Mouse (Mus musculus): ENCODE results near the gene Arhgef28. TPM values are rescaled to one million over a fixed set of nuclear protein-coding genes. Genes with fewer than 3 reads are reported as not detected.

Gene Arhgef28
- polyA plus RNA-seq, 1 experiment from 2014 or later: 32.7 TPM

DNA sequence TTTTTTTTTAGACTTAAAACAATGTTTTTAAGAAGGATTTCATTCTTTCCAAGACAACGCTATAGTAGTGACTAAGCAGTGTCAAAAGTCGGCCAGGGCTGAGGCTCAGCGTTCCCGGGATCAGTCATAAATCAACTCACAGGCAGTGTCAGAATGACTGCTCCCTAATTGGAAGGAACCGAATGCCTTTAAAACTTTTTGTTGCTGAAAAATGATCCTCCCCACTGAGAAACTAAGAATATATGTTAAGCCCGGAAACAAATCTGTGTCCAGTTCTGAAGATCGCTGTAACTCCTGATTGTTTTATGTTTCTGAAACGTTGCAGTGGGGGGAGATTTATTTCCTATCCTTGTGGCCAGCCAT, 278.1 kb downstream of the Arhgef28 start:
- 2% methylated on average over 8 of the region's 8 CpGs for WGBS
- Histone ChIP-seq H3K4me1 (ENCODE audit: control insufficient read depth, insufficient read depth, low read length) (peaks cover 20% of the 10 kb centered on the region; the same call in 1 of the 2 replicates), H3K4me3 (ENCODE audit: low read depth, low read length) (no peak overlapping the region), H3K27me3 (ENCODE audit: control insufficient read depth, insufficient read depth, low read length) (no peaks in the 10 kb centered on the region; the same call in 1 of the 2 replicates), H3K36me3 (ENCODE audit: control insufficient read depth, insufficient read depth, low read length) (no peaks in the 10 kb centered on the region), H3K9me3 (ENCODE audit: control insufficient read depth, low read length) (no peaks in the 10 kb centered on the region), H3K27ac (ENCODE audit: low read depth, low read length) (no peak overlapping the region), H3K9ac (replicated peaks; ENCODE audit: low read depth, low read length) (no peak overlapping the region), H3K4me2 (ENCODE audit: low read depth, low read length) (peak overlapping the region; percentile 11; the same call in 1 of the 2 replicates)
- ATAC-seq (ENCODE audit: low read depth): no peak

DNA sequence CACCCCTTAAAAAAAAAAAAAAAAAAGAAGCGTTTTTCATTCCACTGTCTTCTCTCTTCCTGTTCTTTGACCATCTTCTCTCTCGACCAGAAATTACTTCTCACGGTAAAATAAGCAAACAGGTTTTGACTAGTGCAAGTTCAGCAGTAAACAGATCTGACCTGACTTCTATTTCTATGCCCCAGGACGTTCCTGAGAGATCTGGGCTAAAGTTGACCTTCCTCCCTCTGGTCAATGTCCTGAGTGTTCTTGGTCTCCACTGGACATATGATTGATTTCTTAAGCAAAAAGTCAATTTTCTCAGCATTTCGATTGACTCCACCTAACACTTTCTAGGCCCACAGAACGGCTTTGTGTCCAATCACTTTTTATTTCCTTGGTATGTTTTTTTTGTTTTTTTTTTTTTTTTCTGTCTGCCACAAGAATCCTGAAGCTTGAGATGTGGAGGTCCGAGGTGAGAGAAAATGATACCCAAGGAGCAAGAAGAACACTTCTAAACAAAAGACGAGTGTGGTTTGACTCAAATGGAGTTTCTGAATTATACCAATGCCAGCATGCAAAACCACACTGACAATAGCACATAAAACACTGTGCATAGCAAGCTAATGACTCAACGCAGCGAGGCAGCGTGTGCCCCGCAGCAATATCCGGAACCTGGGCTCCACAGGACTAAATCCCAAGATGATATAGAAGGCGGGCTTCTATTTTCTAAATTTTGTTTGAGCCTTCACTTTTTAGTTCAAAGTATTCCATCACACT, 278.7 kb downstream of the Arhgef28 start:
- Histone ChIP-seq H3K27me3 (ENCODE audit: control insufficient read depth, insufficient read depth, low read length) (no peaks in the 10 kb centered on the region; the same call in 1 of the 2 replicates), H3K27ac (ENCODE audit: low read depth, low read length) (no peak overlapping the region), H3K9ac (replicated peaks; ENCODE audit: low read depth, low read length) (no peak overlapping the region), H3K36me3 (ENCODE audit: control insufficient read depth, insufficient read depth, low read length) (no peaks in the 10 kb centered on the region), H3K4me1 (ENCODE audit: control insufficient read depth, insufficient read depth, low read length) (peaks cover 20% of the 10 kb centered on the region; the same call in 1 of the 2 replicates), H3K9me3 (ENCODE audit: control insufficient read depth, low read length) (no peaks in the 10 kb centered on the region), H3K4me3 (ENCODE audit: low read depth, low read length) (no peak overlapping the region), H3K4me2 (ENCODE audit: low read depth, low read length) (peak overlapping the region; percentile 11; the same call in 1 of the 2 replicates)
- 24% methylated on average over 14 of the region's 14 CpGs for WGBS
- ATAC-seq (ENCODE audit: low read depth): no peak

DNA sequence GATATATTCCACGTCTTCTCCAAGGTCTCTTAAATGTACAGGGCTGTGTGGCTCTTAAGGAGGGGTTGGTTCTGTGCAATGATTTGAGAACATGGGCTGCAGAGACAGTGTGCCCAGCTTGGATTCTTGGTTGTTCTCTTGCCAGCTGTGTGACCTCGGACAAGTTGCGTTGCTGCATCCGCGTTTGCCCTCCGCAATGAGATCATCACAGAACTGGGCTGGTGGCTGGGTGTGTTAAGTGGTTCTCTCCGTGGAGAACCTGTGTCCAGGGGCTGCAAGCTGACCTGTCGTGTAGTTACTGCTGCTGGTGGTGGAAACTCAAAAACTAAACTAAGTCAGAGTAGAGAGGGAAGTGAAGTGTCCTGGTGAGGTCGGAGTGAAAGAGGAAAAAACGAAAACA, 279.9 kb downstream of the Arhgef28 start:
- H3K4me3 ChIP-seq (ENCODE audit: low read depth, low read length): no peak overlapping the region
- H3K9ac ChIP-seq (replicated peaks; ENCODE audit: low read depth, low read length): no peak overlapping the region
- H3K4me1 ChIP-seq (ENCODE audit: control insufficient read depth, insufficient read depth, low read length): peaks cover 20% of the 10 kb centered on the region; the same call in 1 of the 2 replicates
- H3K4me2 ChIP-seq (ENCODE audit: low read depth, low read length): no peak overlapping the region
- H3K27me3 ChIP-seq (ENCODE audit: control insufficient read depth, insufficient read depth, low read length): no peaks in the 10 kb centered on the region; the same call in 1 of the 2 replicates
- no peaks in the 10 kb centered on the region for H3K36me3 ChIP-seq (ENCODE audit: control insufficient read depth, insufficient read depth, low read length)
- no peak overlapping the region for H3K27ac ChIP-seq (ENCODE audit: low read depth, low read length)
- WGBS: 86% methylated on average over 10 of the region's 10 CpGs
- no peaks in the 10 kb centered on the region for H3K9me3 ChIP-seq (ENCODE audit: control insufficient read depth, low read length)
- no peak for ATAC-seq (ENCODE audit: low read depth)

DNA sequence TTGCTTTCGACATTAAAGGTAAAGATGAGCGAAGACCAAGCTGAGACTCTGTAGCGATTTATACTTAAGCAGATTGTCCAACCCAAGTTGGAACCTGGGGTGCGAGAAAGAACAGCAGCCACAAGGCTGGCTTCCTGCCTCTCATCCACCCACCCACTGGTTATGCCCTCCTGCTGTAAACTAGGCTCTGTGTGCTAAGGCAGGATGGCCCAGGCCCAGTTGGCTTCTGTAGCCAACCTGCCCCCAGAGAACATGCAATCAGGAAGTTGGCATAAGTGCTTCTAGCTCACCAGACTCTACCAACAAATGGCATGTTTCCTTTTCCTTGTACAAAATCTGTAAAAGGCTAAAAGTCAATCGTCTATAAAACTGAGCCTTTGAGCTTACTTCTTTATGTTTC, 283.2 kb downstream of the Arhgef28 start:
- H3K4me1 ChIP-seq (ENCODE audit: control insufficient read depth, insufficient read depth, low read length): peaks cover 22% of the 10 kb centered on the region
- 92% methylated on average over 5 of the region's 5 CpGs for WGBS
- no peaks in the 10 kb centered on the region for H3K36me3 ChIP-seq (ENCODE audit: control insufficient read depth, insufficient read depth, low read length)
- H3K27ac ChIP-seq (ENCODE audit: low read depth, low read length): no peak overlapping the region
- H3K27me3 ChIP-seq (ENCODE audit: control insufficient read depth, insufficient read depth, low read length): no peaks in the 10 kb centered on the region; the same call in 1 of the 2 replicates
- no peak for ATAC-seq (ENCODE audit: low read depth)
- no peak overlapping the region for H3K4me3 ChIP-seq (ENCODE audit: low read depth, low read length)
- no peaks in the 10 kb centered on the region for H3K9me3 ChIP-seq (ENCODE audit: control insufficient read depth, low read length)
- no peak overlapping the region for H3K9ac ChIP-seq (replicated peaks; ENCODE audit: low read depth, low read length)
- no peak overlapping the region for H3K4me2 ChIP-seq (ENCODE audit: low read depth, low read length)

DNA sequence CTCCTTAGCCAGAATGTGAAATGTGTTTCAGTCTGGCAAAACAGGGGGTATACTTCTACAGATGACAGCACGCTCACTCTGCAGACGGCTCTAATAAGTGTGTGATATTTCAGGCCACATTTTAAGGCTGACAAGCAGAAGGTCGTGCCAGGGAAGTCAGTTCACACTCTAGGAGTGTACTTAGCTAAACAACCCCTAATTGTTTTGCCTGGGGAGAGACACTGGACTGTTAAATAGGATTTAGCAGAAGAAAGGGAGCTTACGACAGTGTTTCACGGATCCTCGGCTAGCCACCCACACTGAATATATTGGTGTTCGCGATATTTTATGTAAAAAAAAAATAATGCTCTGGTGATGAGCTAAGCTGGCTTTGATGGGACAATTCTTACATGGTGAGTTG, 286.6 kb downstream of the Arhgef28 start:
- whole genome bisulfite sequencing: 23% methylated on average over 8 of the region's 8 CpGs

DNA sequence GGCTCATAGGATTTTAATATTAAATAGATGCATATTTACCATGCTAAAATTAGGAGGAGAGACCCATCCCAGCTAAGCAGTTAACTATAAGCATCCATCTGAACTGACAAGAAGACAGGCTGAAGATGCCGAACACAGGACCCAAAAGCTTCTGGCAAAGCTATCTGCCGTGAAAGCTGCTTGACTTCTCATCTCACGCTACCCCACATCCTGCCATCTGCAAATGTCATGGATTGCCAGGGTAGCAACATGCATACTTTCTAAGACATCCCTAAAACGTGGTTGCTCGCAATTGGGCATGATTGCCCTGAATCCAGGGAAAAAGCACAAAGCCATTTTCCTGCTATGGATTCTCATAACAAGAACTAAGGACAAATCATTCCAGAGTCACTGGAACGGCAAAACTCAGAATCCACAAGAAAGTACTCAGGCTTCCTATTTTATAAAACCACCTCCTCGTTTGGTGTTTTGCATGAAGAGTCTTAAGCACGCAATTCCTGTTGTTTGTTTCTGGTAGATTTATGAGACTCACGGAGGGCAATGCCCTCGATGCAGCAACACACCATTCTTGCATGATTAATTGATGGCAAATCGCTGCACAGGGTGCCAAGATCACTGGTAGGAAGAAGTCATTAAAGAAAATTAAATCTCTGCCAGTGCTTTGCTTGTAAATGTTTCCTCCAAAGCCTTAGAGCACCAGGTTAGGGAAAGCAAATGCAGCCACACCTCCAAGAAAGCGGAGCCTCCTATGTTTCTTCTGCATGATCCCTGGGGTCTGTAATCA, 287.9 kb downstream of the Arhgef28 start:
- no peaks in the 10 kb centered on the region for H3K36me3 ChIP-seq (ENCODE audit: control insufficient read depth, insufficient read depth, low read length)
- H3K27ac ChIP-seq (ENCODE audit: low read depth, low read length): peak overlapping the region; percentile 45; the same call in 1 of the 2 replicates
- peak; percentile 21; the same call in 1 of the 2 replicates for ATAC-seq (ENCODE audit: low read depth)
- H3K27me3 ChIP-seq (ENCODE audit: control insufficient read depth, insufficient read depth, low read length): no peaks in the 10 kb centered on the region
- no peak overlapping the region for H3K4me3 ChIP-seq (ENCODE audit: low read depth, low read length)
- peaks cover 15% of the 10 kb centered on the region for H3K4me1 ChIP-seq (ENCODE audit: control insufficient read depth, insufficient read depth, low read length)
- H3K9me3 ChIP-seq (ENCODE audit: control insufficient read depth, low read length): no peaks in the 10 kb centered on the region
- H3K4me2 ChIP-seq (ENCODE audit: low read depth, low read length): no peak overlapping the region
- no peak overlapping the region for H3K9ac ChIP-seq (replicated peaks; ENCODE audit: low read depth, low read length)
- WGBS: 42% methylated on average over 12 of the region's 12 CpGs

More for the DNA sequence above, 286.6 kb downstream of the Arhgef28 start:
- no peak overlapping the region for H3K9ac ChIP-seq (replicated peaks; ENCODE audit: low read depth, low read length)
- H3K4me2 ChIP-seq (ENCODE audit: low read depth, low read length): no peak overlapping the region
- ATAC-seq (ENCODE audit: low read depth): no peak
- H3K9me3 ChIP-seq (ENCODE audit: control insufficient read depth, low read length): no peaks in the 10 kb centered on the region
- H3K27me3 ChIP-seq (ENCODE audit: control insufficient read depth, insufficient read depth, low read length): no peaks in the 10 kb centered on the region
- H3K4me1 ChIP-seq (ENCODE audit: control insufficient read depth, insufficient read depth, low read length): peaks cover 15% of the 10 kb centered on the region
- H3K4me3 ChIP-seq (ENCODE audit: low read depth, low read length): no peak overlapping the region
- no peaks in the 10 kb centered on the region for H3K36me3 ChIP-seq (ENCODE audit: control insufficient read depth, insufficient read depth, low read length)
- H3K27ac ChIP-seq (ENCODE audit: low read depth, low read length): no peak overlapping the region

DNA sequence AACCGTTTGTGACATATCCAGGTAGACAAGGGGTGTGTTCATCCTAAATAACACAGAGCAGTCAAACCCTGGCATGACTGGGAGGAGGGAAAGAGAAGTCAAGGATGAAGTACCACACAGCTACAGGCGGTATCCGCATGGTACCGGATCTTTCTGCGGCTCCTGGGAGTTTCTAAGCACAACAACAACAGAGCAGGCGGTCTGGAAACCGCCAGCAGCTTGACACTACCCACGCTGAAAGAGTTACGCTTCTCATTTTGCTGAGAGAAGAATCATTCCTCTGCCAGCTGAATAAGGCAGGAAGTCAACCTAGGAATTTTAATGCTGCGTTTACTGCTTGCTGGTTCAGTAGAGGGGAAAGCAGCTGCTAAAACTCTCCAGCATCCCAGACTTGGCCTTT, 295.2 kb downstream of the Arhgef28 start:
- Histone ChIP-seq H3K4me2 (ENCODE audit: low read depth, low read length) (peak overlapping the region; percentile 11; the same call in 1 of the 2 replicates), H3K36me3 (ENCODE audit: control insufficient read depth, insufficient read depth, low read length) (no peaks in the 10 kb centered on the region), H3K4me1 (ENCODE audit: control insufficient read depth, insufficient read depth, low read length) (peaks cover 8% of the 10 kb centered on the region), H3K4me3 (ENCODE audit: low read depth, low read length) (no peak overlapping the region), H3K27me3 (ENCODE audit: control insufficient read depth, insufficient read depth, low read length) (no peaks in the 10 kb centered on the region), H3K27ac (ENCODE audit: low read depth, low read length) (peak overlapping the region; percentile 82), H3K9me3 (ENCODE audit: control insufficient read depth, low read length) (no peaks in the 10 kb centered on the region), H3K9ac (replicated peaks; ENCODE audit: low read depth, low read length) (no peak overlapping the region)
- peak; percentile 83 for ATAC-seq (ENCODE audit: low read depth)
- WGBS: 6% methylated on average over 10 of the region's 10 CpGs

DNA sequence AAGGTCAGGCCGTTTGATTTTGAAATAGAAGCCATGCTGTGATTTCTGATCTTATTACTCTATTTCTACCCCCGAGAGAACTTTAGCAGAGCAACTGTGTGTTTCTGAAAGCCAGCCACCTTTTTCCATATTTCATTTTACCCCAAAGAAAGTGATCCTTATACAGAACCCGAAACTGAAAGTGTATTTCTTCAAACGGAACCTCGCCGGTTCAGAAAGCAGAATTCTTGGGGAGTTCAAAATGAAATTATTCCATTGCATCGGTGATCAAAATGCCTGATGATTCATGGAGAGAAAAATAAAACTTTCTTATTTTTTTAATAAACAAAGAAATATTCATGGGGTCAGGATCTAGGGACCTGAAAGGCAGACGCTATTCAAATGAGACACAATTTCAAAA, 303.4 kb downstream of the Arhgef28 start:
- Histone ChIP-seq H3K27ac (ENCODE audit: low read depth, low read length) (no peak overlapping the region), H3K36me3 (ENCODE audit: control insufficient read depth, insufficient read depth, low read length) (no peaks in the 10 kb centered on the region), H3K4me2 (ENCODE audit: low read depth, low read length) (no peak overlapping the region), H3K9ac (replicated peaks; ENCODE audit: low read depth, low read length) (no peak overlapping the region), H3K27me3 (ENCODE audit: control insufficient read depth, insufficient read depth, low read length) (no peaks in the 10 kb centered on the region), H3K4me3 (ENCODE audit: low read depth, low read length) (no peak overlapping the region), H3K9me3 (ENCODE audit: control insufficient read depth, low read length) (no peaks in the 10 kb centered on the region), H3K4me1 (ENCODE audit: control insufficient read depth, insufficient read depth, low read length) (peaks cover 18% of the 10 kb centered on the region)
- ATAC-seq (ENCODE audit: low read depth): no peak
- 89% methylated on average over 8 of the region's 8 CpGs for WGBS

DNA sequence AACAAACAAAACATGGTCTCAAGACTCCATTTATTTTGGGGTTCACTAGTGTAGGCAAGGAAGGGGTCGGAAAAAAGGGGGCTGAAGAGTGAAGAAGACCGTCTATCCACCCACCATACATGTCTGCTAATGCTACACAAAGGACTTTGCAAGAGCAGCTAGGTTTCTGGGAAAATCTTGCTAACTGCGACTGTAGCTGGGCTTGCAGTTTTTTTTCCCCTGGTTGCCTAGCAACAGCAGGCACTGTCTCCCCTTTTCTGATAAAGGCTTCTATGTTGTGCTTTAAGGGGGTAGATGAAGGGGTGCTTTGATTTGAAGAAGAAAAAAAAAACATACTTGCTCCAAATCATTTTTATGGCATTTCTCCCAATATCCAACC, 305.9 kb downstream of the Arhgef28 start:
- WGBS: 36% methylated on average over 3 of the region's 3 CpGs

More for the DNA sequence above, 305.9 kb downstream of the Arhgef28 start:
- Histone ChIP-seq H3K9me3 (ENCODE audit: control insufficient read depth, low read length) (no peaks in the 10 kb centered on the region), H3K4me1 (ENCODE audit: control insufficient read depth, insufficient read depth, low read length) (peaks cover 16% of the 10 kb centered on the region), H3K4me3 (ENCODE audit: low read depth, low read length) (no peak overlapping the region), H3K36me3 (ENCODE audit: control insufficient read depth, insufficient read depth, low read length) (no peaks in the 10 kb centered on the region), H3K27me3 (ENCODE audit: control insufficient read depth, insufficient read depth, low read length) (no peaks in the 10 kb centered on the region), H3K9ac (replicated peaks; ENCODE audit: low read depth, low read length) (no peak overlapping the region; the same call in 1 of the 2 replicates), H3K4me2 (ENCODE audit: low read depth, low read length) (no peak overlapping the region), H3K27ac (ENCODE audit: low read depth, low read length) (peak overlapping the region; percentile 75)
- peak; percentile 86 for ATAC-seq (ENCODE audit: low read depth)

Measured in neural tube, embryonic 14.5 days (tissue).